Mouse (Mus musculus): ENCODE data around the gene Slc15a1. TPM values are rescaled to one million over a fixed set of nuclear protein-coding genes. Genes with fewer than 3 reads are reported as not detected.

The Slc15a1 gene
- polyA plus RNA-seq, 1 experiment, result 304 TPM

DNA sequence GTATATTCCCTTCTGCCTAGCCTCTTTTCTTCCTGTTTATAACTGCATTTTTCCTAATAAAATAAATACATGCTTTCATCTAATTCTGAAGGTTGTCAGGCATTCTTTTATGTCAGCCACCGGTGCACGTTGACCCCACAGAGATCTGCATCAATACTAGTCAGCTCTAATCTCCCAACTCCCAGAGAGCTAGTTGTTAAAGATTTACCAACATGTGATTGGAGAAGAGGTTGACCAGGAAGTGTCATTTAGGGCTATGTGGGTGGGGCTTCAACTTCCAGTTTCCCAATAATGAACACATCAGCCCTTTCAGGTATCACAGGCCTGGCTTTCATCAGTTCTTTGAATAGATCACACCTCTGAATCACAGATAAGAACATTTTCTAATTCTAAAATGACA lies 3.9 kb upstream of the Slc15a1 start:
- TF ChIP-seq POLR2A (IDR thresholded peaks at IDR 0.05; ENCODE audit: low read depth, low read length), result no peak
- TF ChIP-seq CTCF (IDR thresholded peaks at IDR 0.05; ENCODE audit: extremely low read depth, insufficient read length, insufficient replicate concordance, low read depth, low read length), result no peak
- no peaks in the 10 kb centered on the region for H3K36me3 ChIP-seq (ENCODE audit: control insufficient read depth, insufficient read depth, low read length)
- peak overlapping the region; percentile 83; the same call in 1 of the 2 replicates for H3K27ac ChIP-seq (ENCODE audit: insufficient read depth, low read depth, low read length)
- no peak overlapping the region for H3K4me3 ChIP-seq (ENCODE audit: low read depth, low read length)
- WGBS, result 23% methylated on average over 2 of the region's 2 CpGs
- peaks cover 5% of the 10 kb centered on the region for H3K4me1 ChIP-seq (ENCODE audit: control insufficient read depth, insufficient read depth, insufficient read length, low read length)
- H3K27me3 ChIP-seq (ENCODE audit: control insufficient read depth, insufficient read depth, low read length), result 0 out of 2 replicates have a peak, but pooled peaks cover 4% of the 10 kb centered on the region

GRCm38 (mm10) chr14:121506336-121506735 lies 1.3 kb upstream of the Slc15a1 start:
- Histone ChIP-seq H3K36me3 (ENCODE audit: control insufficient read depth, insufficient read depth, low read length) (peaks cover 8% of the 10 kb centered on the region; the same call in 1 of the 2 replicates), H3K4me3 (ENCODE audit: low read depth, low read length) (peak overlapping the region; percentile 24; the same call in 1 of the 2 replicates), H3K27ac (ENCODE audit: insufficient read depth, low read depth, low read length) (peak overlapping the region; percentile 44; the same call in 1 of the 2 replicates), H3K27me3 (ENCODE audit: control insufficient read depth, insufficient read depth, low read length) (0 out of 2 replicates have a peak, but pooled peaks cover 4% of the 10 kb centered on the region), H3K4me1 (ENCODE audit: control insufficient read depth, insufficient read depth, insufficient read length, low read length) (peaks cover 7% of the 10 kb centered on the region)
- WGBS, result 38% methylated on average over 6 of the region's 6 CpGs
- peak; percentile 17; the same call in 1 of the 2 replicates for TF ChIP-seq POLR2A (IDR thresholded peaks at IDR 0.05; ENCODE audit: low read depth, low read length)
- TF ChIP-seq CTCF (IDR thresholded peaks at IDR 0.05; ENCODE audit: extremely low read depth, insufficient read length, insufficient replicate concordance, low read depth, low read length), result 0 out of 2 replicates have a peak, but pooled peaks have one; percentile 19

- Histone ChIP-seq H3K4me1 (ENCODE audit: control insufficient read depth, insufficient read depth, insufficient read length, low read length) (peaks cover 11% of the 10 kb centered on the region), H3K36me3 (ENCODE audit: control insufficient read depth, insufficient read depth, low read length) (peaks cover 17% of the 10 kb centered on the region), H3K4me3 (ENCODE audit: low read depth, low read length) (peak overlapping the region; percentile 69), H3K27me3 (ENCODE audit: control insufficient read depth, insufficient read depth, low read length) (0 out of 2 replicates have a peak, but pooled peaks cover 4% of the 10 kb centered on the region), H3K27ac (ENCODE audit: insufficient read depth, low read depth, low read length) (peak overlapping the region; percentile 44)
- WGBS, result 54% methylated on average over 9 of the region's 9 CpGs
- TF ChIP-seq POLR2A (IDR thresholded peaks at IDR 0.05; ENCODE audit: low read depth, low read length) (no peak), CTCF (IDR thresholded peaks at IDR 0.05; ENCODE audit: extremely low read depth, insufficient read length, insufficient replicate concordance, low read depth, low read length) (no peak)
Observed at GRCm38 (mm10) chr14:121505485-121505860, 421 bp upstream of the Slc15a1 start.

- Histone ChIP-seq H3K27ac (ENCODE audit: insufficient read depth, low read depth, low read length) (peak overlapping the region; percentile 87), H3K4me1 (ENCODE audit: control insufficient read depth, insufficient read depth, insufficient read length, low read length) (peaks cover 18% of the 10 kb centered on the region; the same call in 1 of the 2 replicates)
- WGBS, result 48% methylated on average over 2 of the region's 2 CpGs
Observed at GRCm38 (mm10) chr14:121500577-121500976, 4.5 kb downstream of the Slc15a1 start.

DNA sequence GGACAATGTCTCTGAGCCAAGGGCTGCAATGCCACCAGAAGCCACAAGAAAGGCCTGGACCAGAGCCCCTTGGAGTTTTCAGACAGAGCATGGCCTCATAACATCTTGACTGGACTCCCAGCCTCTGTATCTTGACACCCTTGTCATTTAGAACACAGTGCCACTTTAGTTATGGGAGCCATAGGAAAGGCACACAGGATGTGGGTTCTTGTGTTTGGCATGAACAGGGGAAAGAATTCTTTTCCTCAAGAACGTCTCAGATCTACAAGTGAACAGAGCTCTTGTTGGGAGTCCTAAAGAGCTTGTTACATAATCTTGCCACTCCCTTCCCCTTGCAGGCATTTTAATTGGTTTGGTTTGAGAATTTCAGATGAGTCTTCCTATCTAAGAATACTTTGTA lies 5.3 kb downstream of the Slc15a1 start:
- Histone ChIP-seq H3K27ac (ENCODE audit: insufficient read depth, low read depth, low read length) (peak overlapping the region; percentile 87), H3K27me3 (ENCODE audit: control insufficient read depth, insufficient read depth, low read length) (no peaks in the 10 kb centered on the region), H3K4me3 (ENCODE audit: low read depth, low read length) (no peak overlapping the region), H3K36me3 (ENCODE audit: control insufficient read depth, insufficient read depth, low read length) (peaks cover 32% of the 10 kb centered on the region), H3K4me1 (ENCODE audit: control insufficient read depth, insufficient read depth, insufficient read length, low read length) (peaks cover 20% of the 10 kb centered on the region; the same call in 1 of the 2 replicates)
- TF ChIP-seq POLR2A (IDR thresholded peaks at IDR 0.05; ENCODE audit: low read depth, low read length), result no peak
- 63% methylated on average over 1 of the region's 1 CpGs for WGBS

More at GRCm38 (mm10) chr14:121500577-121500976, 4.5 kb downstream of the Slc15a1 start:
- TF ChIP-seq CTCF (IDR thresholded peaks at IDR 0.05; ENCODE audit: extremely low read depth, insufficient read length, insufficient replicate concordance, low read depth, low read length), result no peak
- TF ChIP-seq POLR2A (IDR thresholded peaks at IDR 0.05; ENCODE audit: low read depth, low read length), result no peak
- Histone ChIP-seq H3K36me3 (ENCODE audit: control insufficient read depth, insufficient read depth, low read length) (peaks cover 32% of the 10 kb centered on the region), H3K4me3 (ENCODE audit: low read depth, low read length) (peak overlapping the region; percentile 32; the same call in 1 of the 2 replicates), H3K27me3 (ENCODE audit: control insufficient read depth, insufficient read depth, low read length) (0 out of 2 replicates have a peak, but pooled peaks cover 2% of the 10 kb centered on the region)

DNA sequence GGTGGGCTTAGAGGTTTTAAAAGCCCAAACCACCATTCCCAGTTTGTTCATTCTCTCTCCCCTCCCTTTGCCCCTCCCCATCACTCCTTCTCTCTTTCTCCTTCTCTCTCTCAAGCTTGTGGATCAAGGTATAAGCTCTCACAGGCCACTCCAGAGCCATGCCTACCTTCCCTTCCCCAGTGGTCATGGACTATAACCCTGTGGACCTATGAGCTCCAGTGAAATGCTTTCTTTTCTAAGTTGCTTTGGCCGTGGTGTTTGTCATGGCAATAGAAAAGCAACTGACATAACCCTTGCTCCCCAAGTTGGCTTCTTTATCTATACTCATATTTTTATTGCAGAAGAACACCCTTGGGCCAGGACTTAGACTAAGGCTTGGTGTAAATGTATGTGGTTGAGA lies 7.3 kb downstream of the Slc15a1 start:
- H3K27ac ChIP-seq (ENCODE audit: insufficient read depth, low read depth, low read length), result peak overlapping the region; percentile 82
- no peaks in the 10 kb centered on the region for H3K27me3 ChIP-seq (ENCODE audit: control insufficient read depth, insufficient read depth, low read length)
- peaks cover 41% of the 10 kb centered on the region for H3K36me3 ChIP-seq (ENCODE audit: control insufficient read depth, insufficient read depth, low read length)
- WGBS, result 26% methylated on average over 1 of the region's 1 CpGs
- TF ChIP-seq CTCF (IDR thresholded peaks at IDR 0.05; ENCODE audit: extremely low read depth, insufficient read length, insufficient replicate concordance, low read depth, low read length) (no peak), POLR2A (IDR thresholded peaks at IDR 0.05; ENCODE audit: low read depth, low read length) (no peak)
- H3K4me1 ChIP-seq (ENCODE audit: control insufficient read depth, insufficient read depth, insufficient read length, low read length), result peaks cover 25% of the 10 kb centered on the region
- H3K4me3 ChIP-seq (ENCODE audit: low read depth, low read length), result no peak overlapping the region; the same call in 1 of the 2 replicates

DNA sequence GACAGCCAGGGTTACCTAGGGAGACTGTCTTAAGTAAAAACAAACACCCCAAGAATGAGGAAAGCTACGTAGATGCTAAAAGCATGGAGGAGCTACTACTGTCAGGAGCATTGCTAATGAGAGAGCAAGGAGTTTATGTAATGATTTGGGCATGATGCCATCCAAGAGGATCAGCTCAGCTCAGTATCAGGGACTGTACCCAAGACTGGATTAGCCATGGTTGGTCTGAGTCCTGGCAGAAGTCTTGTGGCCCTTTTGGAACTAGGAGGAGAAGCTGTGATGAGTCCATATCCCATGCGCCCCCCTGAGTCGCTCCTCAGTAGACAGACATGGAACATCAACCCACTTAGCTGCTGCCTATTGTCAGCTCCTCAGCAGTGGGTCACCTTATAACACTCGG lies 9.3 kb downstream of the Slc15a1 start:
- Histone ChIP-seq H3K4me3 (ENCODE audit: low read depth, low read length) (no peak overlapping the region; the same call in 1 of the 2 replicates), H3K4me1 (ENCODE audit: control insufficient read depth, insufficient read depth, insufficient read length, low read length) (peaks cover 26% of the 10 kb centered on the region), H3K27ac (ENCODE audit: insufficient read depth, low read depth, low read length) (peak overlapping the region; percentile 47; the same call in 1 of the 2 replicates), H3K36me3 (ENCODE audit: control insufficient read depth, insufficient read depth, low read length) (peaks cover 46% of the 10 kb centered on the region), H3K27me3 (ENCODE audit: control insufficient read depth, insufficient read depth, low read length) (no peaks in the 10 kb centered on the region)
- TF ChIP-seq CTCF (IDR thresholded peaks at IDR 0.05; ENCODE audit: extremely low read depth, insufficient read length, insufficient replicate concordance, low read depth, low read length) (no peak), POLR2A (IDR thresholded peaks at IDR 0.05; ENCODE audit: low read depth, low read length) (no peak)
- 78% methylated on average over 4 of the region's 4 CpGs for WGBS

Data from small intestine, adult 2 months (tissue).